Mouse (Mus musculus): ENCODE data around the gene Ptrh1. TPM values are rescaled to one million over a fixed set of nuclear protein-coding genes. Genes with fewer than 3 reads are reported as not detected.

Gene Ptrh1
- total RNA-seq, 2 experiments from 2014 or later = 5.4 to 11.5 TPM

Other genes with a start within 250 kb of the Ptrh1 start
- 10 to 100 TPM; 34.8 to 38.0 TPM for gene Fam102a, start 240.5 kb upstream of the Ptrh1 start, total RNA-seq (2021)
- 10 to 100 TPM; 69.6 to 88.4 TPM for gene Dpm2, start 204.9 kb upstream of the Ptrh1 start, total RNA-seq (2021)
- 1 to 10 TPM; 6.4 to 7.1 TPM for gene Pip5kl1, start 201.0 kb upstream of the Ptrh1 start, total RNA-seq (2021)
- under 1 TPM; 0.45 to 0.64 TPM for gene 9430097D07Rik, start 200.1 kb upstream of the Ptrh1 start, total RNA-seq (2021)
- 10 to 100 TPM; 41.9 to 47.1 TPM for gene St6galnac4, start 188.7 kb upstream of the Ptrh1 start, total RNA-seq (2021)
- gene St6galnac6, start 176.1 kb upstream of the Ptrh1 start, total RNA-seq (2021) = 100 to 1,000 TPM in 1 of 2 experiments, 10 to 100 TPM in 1; 99.1 to 104 TPM
- 100 to 1,000 TPM; 109 TPM for gene Ak1, start 154.0 kb upstream of the Ptrh1 start, total RNA-seq (2021)
- 10 to 100 TPM; 25.9 to 28.2 TPM for gene Eng, start 129.2 kb upstream of the Ptrh1 start, total RNA-seq (2021)
- 10 to 100 TPM; 17.1 to 17.2 TPM for gene Fpgs, start 71.6 kb upstream of the Ptrh1 start, total RNA-seq (2021)
- gene Cdk9, start 62.7 kb upstream of the Ptrh1 start, total RNA-seq (2021) = 10 to 100 TPM; 86.8 to 92.1 TPM
- gene Sh2d3c, start 54.7 kb upstream of the Ptrh1 start, total RNA-seq (2021) = 10 to 100 TPM; 34.7 to 40.3 TPM
- 1 to 10 TPM; 2.1 to 3.2 TPM for gene 6330409D20Rik, start 34.8 kb upstream of the Ptrh1 start, total RNA-seq (2021)
- 10 to 100 TPM; 28.9 to 32.9 TPM for gene Tor2a, start 18.6 kb upstream of the Ptrh1 start, total RNA-seq (2021)
- under 1 TPM; 0.71 to 0.94 TPM for gene Ttc16, start 153 bp upstream of the Ptrh1 start, total RNA-seq (2021)
- under 1 TPM; 0.75 to 0.76 TPM for gene Cfap157, start 8.6 kb downstream of the Ptrh1 start, total RNA-seq (2021)
- 100 to 1,000 TPM; 525 to 547 TPM for gene Stxbp1, start 71.5 kb downstream of the Ptrh1 start, total RNA-seq (2021)
- 10 to 100 TPM; 22.6 to 26.3 TPM for gene Fam129b, start 100.3 kb downstream of the Ptrh1 start, total RNA-seq (2021)
- gene Rpl12, start 185.8 kb downstream of the Ptrh1 start, total RNA-seq (2021) = 100 to 1,000 TPM; 155 to 179 TPM
- 10 to 100 TPM; 36.5 to 40.4 TPM for gene Lrsam1, start 185.8 kb downstream of the Ptrh1 start, total RNA-seq (2021)
- 10 to 100 TPM; 23.2 to 26.9 TPM for gene Slc2a8, start 206.3 kb downstream of the Ptrh1 start, total RNA-seq (2021)